Mouse (Mus musculus): Measurements from ENCODE around the gene Tcta. TPM values are rescaled to one million over a fixed set of nuclear protein-coding genes. Genes with fewer than 3 reads are reported as not detected.

Gene Tcta
- polyA plus RNA-seq (2017; shearing (Covaris generic)) = 19.7 TPM

DNA sequence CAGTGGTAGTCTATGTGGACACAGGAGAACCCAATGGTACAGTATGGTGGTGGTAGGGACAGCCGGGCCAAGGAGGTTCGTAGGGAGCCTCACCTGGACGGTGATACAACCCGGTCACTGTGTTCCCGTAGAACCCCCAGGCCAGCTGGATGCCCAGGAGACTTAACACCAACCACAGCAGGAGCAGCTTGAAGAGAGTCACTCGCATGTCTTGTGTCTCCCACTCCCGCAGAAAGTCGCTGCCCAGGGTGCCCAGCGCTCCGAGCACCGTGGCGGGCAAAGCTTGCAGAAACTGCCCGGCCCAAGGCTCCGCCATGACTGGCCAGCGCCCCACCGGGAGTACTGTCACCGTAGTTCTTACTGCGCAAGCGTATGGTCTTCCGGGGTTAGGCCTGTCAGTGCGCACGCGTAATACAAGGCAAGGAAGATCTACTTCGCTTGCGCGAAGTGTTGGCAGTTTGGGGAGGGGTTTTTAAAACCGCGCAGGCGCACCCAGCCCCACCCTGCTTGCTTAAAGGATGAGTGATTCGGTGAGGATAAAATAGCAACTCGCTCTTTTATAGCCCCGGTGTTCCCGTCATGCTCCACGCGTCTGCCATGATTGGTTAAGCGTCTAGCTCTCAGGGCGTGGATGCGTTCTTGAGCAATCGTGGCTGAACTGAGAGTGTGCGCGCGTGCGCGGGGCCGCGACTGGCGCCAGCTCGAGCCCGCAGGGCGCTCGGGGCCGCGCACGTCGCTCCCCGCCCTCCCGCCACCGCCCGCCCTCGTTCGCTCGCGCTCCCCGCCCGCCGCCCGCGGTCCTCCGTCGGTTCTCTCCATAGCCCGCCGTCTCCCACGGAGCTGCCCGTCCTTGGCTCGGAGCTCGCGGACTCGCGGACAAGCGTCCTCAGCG is at the start of gene Tcta, which contains the start of gene Rhoa:
Gene Tcta (minus strand): TSS at position 532 of the 892 bp plus-strand sequence.
Gene Rhoa (plus strand): TSS at position 501 of the 892 bp plus-strand sequence.

DNA sequence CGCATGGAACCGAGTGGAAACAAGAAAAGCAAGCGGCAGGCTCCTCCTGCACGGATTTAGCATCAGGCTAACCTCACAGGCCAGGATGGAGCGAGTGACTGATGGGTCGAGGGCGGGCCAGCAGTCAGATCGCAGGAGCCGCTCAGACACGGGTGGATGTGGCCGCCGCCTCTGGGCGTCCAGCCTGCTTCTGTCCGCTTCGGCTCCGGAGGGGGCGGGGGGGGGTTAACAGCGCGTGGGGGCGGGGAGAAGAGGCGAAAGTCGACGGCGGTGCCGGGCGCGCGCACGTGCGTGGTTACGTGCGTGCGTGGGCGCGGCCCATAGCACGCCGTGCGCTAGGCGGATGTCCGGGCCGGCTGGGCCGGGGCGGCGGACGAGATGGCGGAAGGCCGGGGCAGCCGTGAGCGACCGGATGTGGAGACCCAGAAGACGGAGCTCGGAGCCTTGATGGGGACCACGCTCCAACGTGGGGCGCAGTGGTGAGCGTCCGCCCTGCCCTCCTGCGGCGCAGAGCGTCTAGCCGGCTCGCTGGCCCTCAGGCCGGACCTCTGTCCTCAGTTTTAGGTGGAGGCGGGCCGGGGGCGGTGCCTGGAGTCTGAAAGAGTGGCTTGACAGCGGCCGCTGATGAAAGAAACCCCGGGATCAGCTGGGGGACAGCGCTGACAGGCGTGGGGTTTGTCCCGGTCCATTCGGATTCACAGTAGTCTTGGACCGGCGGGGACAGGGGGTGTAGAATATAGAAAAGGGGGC is 41.8 kb upstream of the Tcta start, which contains the start of gene Usp4:
Gene Usp4 (plus strand): TSS at position 314 of the 750 bp plus-strand sequence.

DNA sequence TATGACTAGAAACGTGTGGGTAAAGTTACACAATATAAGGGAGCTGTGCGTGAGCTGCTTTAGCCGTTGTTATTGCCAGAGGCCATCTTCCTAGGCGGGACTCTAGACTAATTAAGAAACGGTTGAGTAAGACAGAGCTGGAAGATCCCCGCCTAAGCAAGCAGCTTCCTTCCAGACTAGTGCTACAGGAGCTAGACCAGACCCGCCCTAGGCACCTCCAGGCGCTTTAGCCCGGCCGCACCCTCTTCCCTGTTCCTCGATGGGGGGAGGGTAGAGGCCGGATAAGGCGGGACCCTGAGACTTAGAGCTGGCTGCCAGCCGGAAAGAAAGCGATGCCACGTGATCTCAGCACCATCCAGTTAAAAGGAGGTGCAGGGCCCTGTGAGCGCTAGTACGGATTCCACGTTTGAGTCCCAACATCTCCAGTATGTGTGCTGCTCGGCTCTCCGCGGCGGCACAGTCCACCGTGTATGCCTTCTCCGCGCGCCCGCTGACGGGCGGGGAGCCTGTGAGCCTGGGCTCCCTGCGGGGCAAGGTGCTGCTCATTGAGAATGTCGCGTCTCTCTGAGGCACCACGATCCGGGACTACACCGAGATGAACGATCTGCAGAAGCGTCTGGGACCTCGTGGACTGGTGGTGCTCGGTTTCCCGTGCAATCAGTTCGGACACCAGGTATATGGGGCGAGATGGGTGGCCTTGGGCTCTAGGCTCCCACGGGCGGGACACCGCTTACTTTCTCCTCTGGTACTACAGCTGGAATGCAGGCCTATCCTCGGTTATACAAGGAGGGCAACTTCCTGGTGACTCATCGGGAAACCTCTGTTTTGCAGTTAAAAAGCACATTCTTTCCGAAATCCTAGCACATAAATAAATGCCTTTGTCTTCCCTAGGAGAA is 33.2 kb upstream of the Tcta start, which contains the start of gene Gpx1:
Gene Gpx1 (plus strand): TSS at position 18 of the 896 bp plus-strand sequence.

DNA sequence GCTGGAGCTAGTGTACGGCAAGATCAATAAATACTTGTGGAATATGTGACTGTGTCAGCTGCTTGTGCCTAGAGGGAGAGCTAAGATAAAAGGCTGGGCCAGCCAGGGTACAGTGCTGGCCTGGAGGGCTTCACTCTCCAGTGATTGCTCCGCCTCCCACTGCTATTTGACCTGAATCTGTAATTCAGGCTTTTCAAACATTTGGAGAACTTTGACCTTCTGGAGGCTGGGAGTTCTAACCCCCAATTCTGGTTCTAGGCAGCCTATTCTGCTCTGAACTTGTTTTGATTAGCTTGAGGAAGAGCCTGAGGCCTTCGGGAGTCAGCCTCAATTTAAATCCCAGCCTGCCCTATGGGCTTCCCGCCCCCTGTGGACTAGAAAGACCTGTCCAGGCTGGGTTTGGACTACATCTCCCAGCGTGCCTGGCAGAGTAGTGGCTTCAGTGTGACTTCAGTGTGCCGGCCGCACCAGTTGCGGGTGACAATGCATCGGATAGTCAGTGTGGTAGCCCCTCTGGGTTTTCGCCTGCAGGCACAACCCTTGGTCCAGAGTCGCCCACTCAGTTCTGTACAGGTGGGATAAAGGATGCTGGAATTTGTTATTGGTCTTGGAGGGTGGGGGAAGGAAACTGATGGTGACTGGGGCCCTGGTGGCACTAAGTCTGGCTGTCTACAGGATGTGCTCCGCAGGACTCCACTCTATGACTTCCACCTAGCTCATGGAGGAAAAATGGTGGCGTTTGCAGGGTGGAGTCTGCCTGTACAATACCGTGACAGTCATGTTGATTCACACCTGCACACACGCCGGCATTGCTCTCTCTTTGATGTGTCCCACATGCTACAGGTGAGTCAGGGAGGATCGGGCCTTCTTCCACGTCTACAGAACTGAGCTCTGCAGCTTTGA is 9.3 kb downstream of the Tcta start, which contains the start of gene Amt:
Gene Amt (plus strand): TSS at position 401 of the 903 bp plus-strand sequence.

DNA sequence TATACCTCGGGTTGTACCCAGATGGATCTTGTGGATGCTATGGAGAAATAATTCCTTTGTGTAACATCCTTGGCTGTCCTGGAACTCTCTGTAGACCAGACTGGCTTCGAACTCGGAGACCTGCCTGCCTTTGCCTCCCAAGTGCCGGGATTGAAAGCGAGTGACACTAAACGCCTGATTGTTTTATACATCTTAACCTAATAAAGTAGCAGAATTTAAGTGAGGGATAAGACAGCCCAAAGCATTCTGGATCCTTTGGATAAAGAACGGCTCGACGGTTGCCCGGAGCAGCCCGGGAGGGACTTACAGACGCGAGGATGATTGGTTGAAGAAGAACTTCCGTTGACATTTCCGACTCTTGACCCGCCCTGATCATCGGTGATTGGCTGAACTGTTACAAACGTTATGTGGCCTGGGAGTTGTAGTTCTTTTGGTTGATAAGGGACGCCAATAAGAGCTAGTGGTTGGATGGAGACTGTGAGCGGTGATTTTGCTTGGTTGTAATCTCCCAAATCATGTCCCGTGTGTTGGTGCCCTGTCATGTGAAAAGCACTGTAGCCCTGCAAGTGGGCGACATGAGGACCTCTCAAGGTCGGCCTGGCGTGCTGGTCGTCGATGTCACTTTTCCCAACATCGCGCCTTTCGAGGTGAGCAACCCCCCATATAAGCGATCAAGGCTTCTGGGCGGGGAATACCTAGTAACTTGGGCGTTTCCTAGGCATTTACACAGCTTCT is 15.8 kb downstream of the Tcta start, which contains the start of gene Nicn1:
Gene Nicn1 (plus strand): TSS at position 414 of the 735 bp plus-strand sequence.

DNA sequence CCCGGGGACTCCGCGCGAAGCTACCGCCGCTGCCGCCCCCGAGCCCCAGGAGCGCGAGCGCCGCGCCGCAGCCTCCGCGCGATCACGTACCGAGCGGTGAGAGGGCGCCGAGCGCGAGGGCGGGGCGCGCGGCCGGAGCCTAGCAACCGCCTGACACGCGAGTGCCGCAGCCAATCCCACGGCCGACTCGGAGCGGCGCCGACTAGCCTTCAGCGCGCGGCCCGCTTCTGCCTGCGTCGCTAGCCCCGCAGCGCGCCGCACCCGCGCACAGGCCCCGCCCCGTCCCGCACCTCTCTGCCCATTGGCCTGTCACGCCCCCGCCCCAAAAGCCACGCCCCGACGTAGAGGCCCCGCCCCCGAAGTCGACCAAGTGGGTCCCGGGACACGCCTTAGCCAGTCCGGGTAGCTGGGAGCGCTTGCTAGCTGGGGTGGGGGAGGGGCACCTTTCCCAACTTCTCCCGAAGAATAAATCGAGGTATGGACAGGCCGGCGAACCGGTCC is 42.2 kb downstream of the Tcta start, which contains the start of gene Dag1:
Gene Dag1 (minus strand): TSS at position 269 of the 501 bp plus-strand sequence.

Other genes starting within 250 kb of the Tcta start
- 2.1 TPM for gene Mst1, start 225.7 kb downstream of the Tcta start, polyA plus RNA-seq (2017; shearing (Covaris generic))
- gene Rnf123, start 222.8 kb downstream of the Tcta start, polyA plus RNA-seq (2017; shearing (Covaris generic)) = 172 TPM
- 108 TPM for gene Apeh, start 211.6 kb downstream of the Tcta start, polyA plus RNA-seq (2017; shearing (Covaris generic))
- 0.60 TPM for gene Bsn, start 115.8 kb downstream of the Tcta start, polyA plus RNA-seq (2017; shearing (Covaris generic))
- gene Dag1, start 42.2 kb downstream of the Tcta start, polyA plus RNA-seq (2017; shearing (Covaris generic)) = 5.1 TPM
- gene Nicn1, start 15.7 kb downstream of the Tcta start, polyA plus RNA-seq (2017; shearing (Covaris generic)) = 2.9 TPM
- 0.35 TPM for gene Amt, start 9.3 kb downstream of the Tcta start, polyA plus RNA-seq (2017; shearing (Covaris generic))
- gene Rhoa, start within 50 bp of the Tcta start, polyA plus RNA-seq (2017; shearing (Covaris generic)) = 307 TPM
- 765 TPM for gene Gpx1, start 32.7 kb upstream of the Tcta start, polyA plus RNA-seq (2017; shearing (Covaris generic))
- gene Usp4, start 41.7 kb upstream of the Tcta start, polyA plus RNA-seq (2017; shearing (Covaris generic)) = 152 TPM
- 2.8 TPM for gene 1700102P08Rik, start 86.6 kb upstream of the Tcta start, polyA plus RNA-seq (2017; shearing (Covaris generic))
- not detected for gene Ccdc36, start 122.3 kb upstream of the Tcta start, polyA plus RNA-seq (2017; shearing (Covaris generic))
- gene BC048562, start 130.3 kb upstream of the Tcta start, polyA plus RNA-seq (2017; shearing (Covaris generic)) = not detected
- 51.6 TPM for gene Ccdc71, start 154.4 kb upstream of the Tcta start, polyA plus RNA-seq (2017; shearing (Covaris generic))
- 3.6 TPM for gene Klhdc8b, start 155.4 kb upstream of the Tcta start, polyA plus RNA-seq (2017; shearing (Covaris generic))
- gene Lamb2, start 173.6 kb upstream of the Tcta start, polyA plus RNA-seq (2017; shearing (Covaris generic)) = 0.16 TPM
- gene Usp19, start 184.4 kb upstream of the Tcta start, polyA plus RNA-seq (2017; shearing (Covaris generic)) = 138 TPM
- gene Qars, start 201.5 kb upstream of the Tcta start, polyA plus RNA-seq (2017; shearing (Covaris generic)) = 129 TPM
- gene Qrich1, start 210.6 kb upstream of the Tcta start, polyA plus RNA-seq (2017; shearing (Covaris generic)) = 144 TPM